Mouse (Mus musculus) cerebellum, adult (tissue): ENCODE data around the gene Pdgfc.

ENCODE experiments used
- ATAC-seq: cut with Nextera tagmentation; 2 replicates; pipeline ENCODE4 v1.9.2; 2017; ENCODE audit warnings: mild to moderate bottlenecking, moderate library complexity, mixed read lengths; ENCODE audit not compliant: insufficient number of reproducible peaks, low FRiP score, low TSS enrichment

Pdgfc gene

GRCm38 (mm10) chr3:81036151-81036553 is at the start of gene Pdgfc:
Gene Pdgfc, plus strand, starts transcription at chr3:81036416.
- ATAC-seq, result no peak

DNA sequence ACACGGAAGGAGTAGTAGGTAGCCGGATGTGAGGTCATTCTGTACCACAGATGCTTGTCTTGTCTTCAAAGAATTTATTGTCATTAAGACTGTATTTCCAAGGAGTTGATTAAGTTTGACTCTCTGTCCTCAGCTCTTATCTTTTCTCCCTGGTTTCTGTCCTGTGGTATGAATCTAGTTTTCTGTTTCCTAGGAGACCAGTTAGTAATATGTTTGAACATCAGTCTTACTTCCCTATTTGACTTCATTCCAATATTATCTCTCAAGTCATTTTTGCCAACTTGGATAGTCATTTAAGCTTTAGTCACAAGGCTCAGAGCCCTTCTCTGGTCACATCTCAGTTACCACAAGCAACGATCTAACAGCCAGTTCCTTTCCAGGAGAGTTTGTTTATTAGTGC is 27.0 kb upstream of the Pdgfc start:
- no peak for ATAC-seq

DNA sequence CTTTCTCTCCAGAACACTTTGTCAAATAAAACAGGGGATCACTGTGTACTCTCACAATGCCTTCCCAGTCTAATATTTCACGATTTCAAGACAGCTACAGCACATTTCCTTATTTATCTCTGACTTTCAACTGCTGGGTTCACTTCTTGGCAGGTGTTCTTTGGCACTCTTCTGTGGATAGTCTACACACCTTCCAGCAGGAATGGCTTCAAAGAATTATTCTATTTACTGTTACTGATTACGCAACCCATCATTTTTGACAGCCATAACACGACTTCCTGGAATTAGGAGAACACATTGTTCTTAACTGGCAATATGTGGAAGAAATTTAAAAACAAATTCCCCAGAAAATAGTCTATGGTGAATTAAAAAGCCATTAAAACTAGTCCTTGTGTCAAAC is 26.3 kb upstream of the Pdgfc start:
- no peak for ATAC-seq

GRCm38 (mm10) chr3:81017385-81018051 is 18.7 kb upstream of the Pdgfc start:
- ATAC-seq, result 0 out of 2 replicates have a peak, but pooled peaks have one; percentile 42

- ATAC-seq, result no peak
Measured at GRCm38 (mm10) chr3:81020064-81020463, 16.2 kb upstream of the Pdgfc start.

- ATAC-seq, result no peak
Measured at GRCm38 (mm10) chr3:81021783-81022182, 14.4 kb upstream of the Pdgfc start.

GRCm38 (mm10) chr3:81022266-81022665 is 13.9 kb upstream of the Pdgfc start:
- ATAC-seq, result no peak

- no peak for ATAC-seq
Measured at GRCm38 (mm10) chr3:81022845-81023244, 13.4 kb upstream of the Pdgfc start.

- ATAC-seq, result no peak
Measured at GRCm38 (mm10) chr3:81023568-81023967, 12.6 kb upstream of the Pdgfc start.

DNA sequence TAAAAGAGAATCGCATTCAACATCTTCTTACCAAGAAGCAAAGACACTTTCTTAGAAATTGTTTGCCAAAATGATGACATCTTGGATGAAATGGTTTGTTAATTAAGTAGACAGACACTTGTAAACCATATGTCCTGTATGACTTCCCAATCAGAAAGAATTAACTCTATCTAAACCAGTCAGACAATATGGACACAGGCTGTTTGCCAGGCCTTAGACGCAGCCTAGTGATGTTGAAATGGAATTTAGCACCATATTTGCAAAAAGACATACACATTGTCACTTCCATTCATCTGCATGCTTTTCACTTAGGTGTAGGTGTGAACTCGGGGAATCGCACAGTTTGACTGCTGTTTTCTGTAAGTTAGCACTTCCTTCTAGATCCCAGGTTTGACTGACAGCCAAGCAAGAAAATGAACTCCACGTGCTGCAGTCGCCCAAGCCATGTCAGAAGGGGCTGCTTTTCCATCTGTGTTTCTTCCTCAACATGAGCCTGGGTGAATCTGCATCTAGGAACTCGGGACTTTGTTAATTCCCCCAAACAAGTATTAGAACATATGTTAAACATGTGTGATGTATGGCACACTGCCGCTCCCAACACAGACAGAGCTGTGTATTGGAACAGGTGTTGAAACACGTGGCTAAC is 10.5 kb upstream of the Pdgfc start:
- ATAC-seq, result no peak

GRCm38 (mm10) chr3:81028361-81028760 is 7.9 kb upstream of the Pdgfc start:
- no peak for ATAC-seq

DNA sequence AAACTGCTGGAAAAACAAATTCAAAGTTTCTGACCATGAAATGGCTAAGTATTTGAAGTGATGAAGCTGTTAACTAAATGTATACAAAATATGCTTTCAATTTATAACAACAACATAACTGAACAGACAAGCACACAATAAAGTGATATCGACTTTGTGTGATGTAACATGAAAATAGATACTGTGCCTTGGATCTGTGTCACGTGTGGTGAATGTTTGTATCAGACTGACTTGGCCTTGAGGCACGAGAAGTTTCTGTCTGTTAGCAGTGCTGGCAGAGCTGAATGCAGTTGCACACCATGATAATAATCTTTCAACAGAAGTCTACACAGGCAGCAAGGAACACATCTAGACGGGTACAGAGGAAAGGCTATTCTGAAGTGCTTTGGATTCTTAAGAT is 6.9 kb upstream of the Pdgfc start:
- ATAC-seq, result no peak

- no peak for ATAC-seq
Measured at GRCm38 (mm10) chr3:81029909-81030308, 6.3 kb upstream of the Pdgfc start.

GRCm38 (mm10) chr3:81030311-81030710 is 5.9 kb upstream of the Pdgfc start:
- ATAC-seq, result no peak

DNA sequence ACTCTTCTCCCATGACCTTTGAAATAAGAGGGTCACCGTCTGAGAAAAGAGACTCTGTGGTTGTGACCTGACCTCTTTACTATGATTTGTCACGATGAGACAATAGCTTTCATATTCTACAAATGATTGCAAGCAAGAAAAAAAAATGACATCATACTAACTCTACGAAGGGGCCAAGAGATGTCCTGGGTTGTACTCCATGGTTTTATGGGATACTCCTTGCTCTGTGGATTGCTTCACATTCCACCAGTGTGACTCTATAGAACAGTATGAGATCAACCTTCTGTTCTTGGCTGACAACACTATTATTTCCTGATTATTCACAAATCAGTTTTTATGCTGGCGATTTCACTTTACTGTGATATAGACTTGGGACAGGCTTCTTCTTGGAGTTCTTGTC is 4.2 kb upstream of the Pdgfc start:
- ATAC-seq, result no peak

- ATAC-seq, result no peak
Measured at GRCm38 (mm10) chr3:81034336-81035102, 1.7 kb upstream of the Pdgfc start.

DNA sequence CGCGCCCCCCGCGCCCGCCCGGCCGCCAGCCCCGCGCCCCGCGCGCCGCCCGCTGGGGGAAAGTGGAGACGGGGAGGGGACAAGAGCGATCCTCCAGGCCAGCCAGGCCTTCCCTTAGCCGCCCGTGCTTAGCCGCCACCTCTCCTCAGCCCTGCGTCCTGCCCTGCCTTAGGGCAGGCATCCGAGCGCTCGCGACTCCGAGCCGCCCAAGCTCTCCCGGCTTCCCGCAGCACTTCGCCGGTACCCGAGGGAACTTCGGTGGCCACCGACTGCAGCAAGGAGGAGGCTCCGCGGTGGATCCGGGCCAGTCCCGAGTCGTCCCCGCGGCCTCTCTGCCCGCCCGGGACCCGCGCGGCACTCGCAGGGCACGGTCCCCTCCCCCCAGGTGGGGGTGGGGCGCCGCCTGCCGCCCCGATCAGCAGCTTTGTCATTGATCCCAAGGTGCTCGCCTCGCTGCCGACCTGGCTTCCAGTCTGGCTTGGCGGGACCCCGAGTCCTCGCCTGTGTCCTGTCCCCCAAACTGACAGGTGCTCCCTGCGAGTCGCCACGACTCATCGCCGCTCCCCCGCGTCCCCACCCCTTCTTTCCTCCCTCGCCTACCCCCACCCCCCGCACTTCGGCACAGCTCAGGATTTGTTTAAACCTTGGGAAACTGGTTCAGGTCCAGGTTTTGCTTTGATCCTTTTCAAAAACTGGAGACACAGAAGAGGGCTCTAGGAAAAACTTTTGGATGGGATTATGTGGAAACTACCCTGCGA is 517 bp downstream of the Pdgfc start:
- ATAC-seq, result peak; percentile 70

- peak; percentile 52; the same call in 1 of the 2 replicates for ATAC-seq
Measured at GRCm38 (mm10) chr3:81037312-81037859, 1.2 kb downstream of the Pdgfc start.

DNA sequence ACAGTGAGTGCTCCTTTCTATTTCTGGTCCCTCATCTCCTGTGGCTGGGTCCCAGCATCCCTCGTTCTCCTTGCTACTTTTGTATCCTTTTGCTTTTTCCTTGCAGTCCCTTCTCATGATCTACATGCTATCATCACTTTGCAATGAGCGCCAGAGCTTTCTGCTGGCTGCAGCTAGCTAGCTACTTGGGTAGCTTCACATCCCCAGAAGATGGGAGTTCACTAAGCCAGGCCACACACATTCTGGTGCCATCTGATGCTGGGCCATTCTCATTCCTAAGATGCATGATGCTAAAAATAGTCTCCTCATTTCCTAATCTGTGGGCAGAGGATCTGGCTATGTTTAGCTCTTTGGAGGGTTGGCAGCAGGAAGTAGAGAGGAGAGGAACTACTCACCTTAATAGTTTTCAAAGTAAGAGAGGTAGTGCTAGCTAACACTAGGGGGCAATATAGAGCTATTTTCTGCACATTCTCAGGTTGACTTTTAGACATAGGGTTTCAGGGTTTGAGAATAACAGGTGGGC is 3.0 kb downstream of the Pdgfc start:
- peak; percentile 28; the same call in 1 of the 2 replicates for ATAC-seq
